Mouse (Mus musculus) MEL (cell line): ENCODE measurements at regions not wholly inside any gene's neighbourhood (a gene's known extent, or its start where the extent isn't known, plus 50 kb on each side); places are given as distances from the start of the nearest gene placed in this dataset.

ENCODE experiments used
- DNase-seq: peaks from one replicate; pipeline ENCODE4 v3.0.0; 2011; ENCODE audit warnings: low read depth, low spot score
- H3K27ac ChIP-seq: 2 replicates; pipeline ENCODE4 v1.5.1; 2012; ENCODE audit warnings: low read depth, mild to moderate bottlenecking, control low read depth, low read length, moderate library complexity; ENCODE audit not compliant: control insufficient read depth
- H3K27me3 ChIP-seq, 2 experiments: fragments of 150-350 bp in 1 of 2; sonication (generic) in 1 of 2; 2 replicates each; pipeline ENCODE4 v1.6.1; 2012; ENCODE audit warnings: low read length in 2 of 2, mild to moderate bottlenecking in 2 of 2, improper control_type of control experiment in 1 of 2, moderate library complexity in 1 of 2; ENCODE audit not compliant: insufficient read depth in 2 of 2, control insufficient read depth in 1 of 2
- H3K36me3 ChIP-seq, 2 experiments: 2 replicates each; pipeline ENCODE4 v1.6.1; 2012 to 2014; ENCODE audit warnings: low read length in 2 of 2, improper control_type of control experiment in 1 of 2, inconsistent platforms in 1 of 2, mild to moderate bottlenecking in 1 of 2; ENCODE audit not compliant: insufficient read depth in 2 of 2, control insufficient read depth in 1 of 2
- H3K4me1 ChIP-seq, 2 experiments: fragments of 150-350 bp in 1 of 2; sonication (generic) in 1 of 2; 2 replicates each; pipeline ENCODE4 v1.6.1; 2012; ENCODE audit warnings: low read length in 2 of 2, improper control_type of control experiment in 1 of 2, mild to moderate bottlenecking in 1 of 2; ENCODE audit not compliant: insufficient read depth in 2 of 2, control insufficient read depth in 1 of 2
- H3K4me3 ChIP-seq, 2 experiments: fragments of 150-350 bp in 1 of 2; sonication (generic) in 1 of 2; 2 replicates each; pipeline ENCODE4 v1.5.1; 2012; ENCODE audit warnings: low read depth in 2 of 2, low read length in 2 of 2, mild to moderate bottlenecking in 2 of 2, moderate library complexity in 2 of 2, control low read depth in 1 of 2, improper control_type of control experiment in 1 of 2; ENCODE audit not compliant: control insufficient read depth in 1 of 2, insufficient read depth in 1 of 2
- H3K79me2 ChIP-seq: 2 replicates; pipeline ENCODE4 v1.6.1; 2012; ENCODE audit warnings: mild to moderate bottlenecking, low read length, moderate library complexity; ENCODE audit not compliant: control insufficient read depth, poor library complexity, insufficient read depth
- H3K9ac ChIP-seq: 2 replicates; pipeline ENCODE4 v1.6.1; 2012; ENCODE audit warnings: low read depth, mild to moderate bottlenecking, control low read depth, low read length, moderate library complexity; ENCODE audit not compliant: control insufficient read depth, poor library complexity, severe bottlenecking
- H3K9me3 ChIP-seq: fragments of 150-350 bp; sonication (generic); replicated peaks from 2 replicates; pipeline ENCODE4 v1.6.1; 2012; ENCODE audit warnings: mild to moderate bottlenecking, low read length, improper control_type of control experiment, moderate library complexity; ENCODE audit not compliant: insufficient read depth
- CTCF ChIP-seq, 3 experiments: IDR thresholded peaks in 2 of 3; conservative IDR thresholded peaks in 1 of 3; 2 replicates each; pipeline ENCODE4 v1.5.1; 2011 to 2012; ENCODE audit warnings: low read length in 3 of 3, low read depth in 2 of 3, mild to moderate bottlenecking in 2 of 3, improper control_type of control experiment in 1 of 3, inconsistent platforms in 1 of 3, mixed read lengths in 1 of 3, moderate library complexity in 1 of 3; ENCODE audit not compliant: control insufficient read depth in 1 of 3, insufficient read depth in 1 of 3, poor library complexity in 1 of 3, severe bottlenecking in 1 of 3
- ELF1 ChIP-seq: IDR thresholded peaks from 2 replicates; pipeline ENCODE4 v1.6.1; 2014; ENCODE audit warnings: low read depth, mild to moderate bottlenecking, inconsistent platforms, low read length, improper control_type of control experiment, moderate library complexity
- EP300 ChIP-seq, 2 experiments: IDR thresholded peaks; 2 replicates each; pipeline ENCODE4 v1.6.1; 2011; ENCODE audit warnings: improper control_type of control experiment in 2 of 2, low read length in 2 of 2, low read depth in 1 of 2, mild to moderate bottlenecking in 1 of 2
- GABPA ChIP-seq: IDR thresholded peaks from 2 replicates; pipeline ENCODE4 v1.6.1; 2012; ENCODE audit warnings: low read depth, mild to moderate bottlenecking, inconsistent platforms, low read length, improper control_type of control experiment, moderate library complexity
- GATA1 ChIP-seq: IDR thresholded peaks from 2 replicates; pipeline ENCODE4 v1.6.1; 2011; ENCODE audit warnings: low read depth, low read length, improper control_type of control experiment
- KAT2A ChIP-seq: conservative IDR thresholded peaks from 2 replicates; pipeline ENCODE4 v1.6.1; 2012; ENCODE audit warnings: low read depth, low read length, improper control_type of control experiment, inconsistent platforms
- MAFK ChIP-seq: IDR thresholded peaks from 2 replicates; pipeline ENCODE4 v1.6.1; 2011; ENCODE audit warnings: low read depth, mild to moderate bottlenecking, low read length, improper control_type of control experiment, borderline replicate concordance
- MAX ChIP-seq: IDR thresholded peaks from 2 replicates; pipeline ENCODE4 v1.6.1; 2011; ENCODE audit warnings: low read length, improper control_type of control experiment
- MAZ ChIP-seq: IDR thresholded peaks from 2 replicates; pipeline ENCODE4 v1.6.1; 2012; ENCODE audit warnings: low read depth, mild to moderate bottlenecking, inconsistent platforms, low read length, improper control_type of control experiment
- MXI1 ChIP-seq: IDR thresholded peaks from 2 replicates; pipeline ENCODE4 v1.6.1; 2011; ENCODE audit warnings: mild to moderate bottlenecking, low read depth, low read length, improper control_type of control experiment
- MYB ChIP-seq: IDR thresholded peaks from 2 replicates; pipeline ENCODE4 v1.6.1; 2011; ENCODE audit warnings: mild to moderate bottlenecking, low read depth, low read length, improper control_type of control experiment
- MYC ChIP-seq: IDR thresholded peaks from 2 replicates; pipeline ENCODE4 v1.6.1; 2011; ENCODE audit warnings: low read depth, mild to moderate bottlenecking, low read length, improper control_type of control experiment, moderate library complexity
- NRF1 ChIP-seq: IDR thresholded peaks from 2 replicates; pipeline ENCODE4 v1.6.1; 2014; ENCODE audit warnings: low read depth, mild to moderate bottlenecking, inconsistent platforms, low read length, improper control_type of control experiment, moderate library complexity; ENCODE audit not compliant: poor library complexity, insufficient read depth, severe bottlenecking
- POLR2A ChIP-seq, 2 experiments: IDR thresholded peaks; 2 replicates each; pipeline ENCODE4 v1.6.1; 2011 to 2012; ENCODE audit warnings: low read length in 2 of 2, mild to moderate bottlenecking in 2 of 2, control low read depth in 1 of 2, improper control_type of control experiment in 1 of 2, low read depth in 1 of 2, moderate library complexity in 1 of 2; ENCODE audit not compliant: control insufficient read depth in 1 of 2, insufficient read depth in 1 of 2, poor library complexity in 1 of 2
- POLR2AphosphoS2 ChIP-seq: IDR thresholded peaks from 2 replicates; pipeline ENCODE4 v1.6.1; 2011; ENCODE audit warnings: low read length, improper control_type of control experiment
- SIN3A ChIP-seq: IDR thresholded peaks from 2 replicates; pipeline ENCODE4 v1.6.1; 2012; ENCODE audit warnings: low read length, improper control_type of control experiment, inconsistent platforms
- SMC3 ChIP-seq: IDR thresholded peaks from 2 replicates; pipeline ENCODE4 v1.6.1; 2011; ENCODE audit warnings: low read depth, low read length, improper control_type of control experiment
- TAL1 ChIP-seq: IDR thresholded peaks from 2 replicates; pipeline ENCODE4 v1.6.1; 2012; ENCODE audit warnings: mild to moderate bottlenecking, inconsistent platforms, low read length, moderate library complexity, mixed read lengths
- USF1 ChIP-seq: IDR thresholded peaks from 2 replicates; pipeline ENCODE4 v1.6.1; 2014; ENCODE audit warnings: low read depth, mild to moderate bottlenecking, inconsistent platforms, low read length, improper control_type of control experiment, moderate library complexity
- USF2 ChIP-seq, 2 experiments: IDR thresholded peaks; 2 replicates each; pipeline ENCODE4 v1.6.1; 2011 to 2012; ENCODE audit warnings: improper control_type of control experiment in 2 of 2, low read length in 2 of 2, borderline replicate concordance in 1 of 2, inconsistent platforms in 1 of 2, low read depth in 1 of 2, mild to moderate bottlenecking in 1 of 2; ENCODE audit not compliant: insufficient read depth in 1 of 2
- ZC3H11A ChIP-seq: IDR thresholded peaks from 2 replicates; pipeline ENCODE4 v1.6.1; 2012; ENCODE audit warnings: low read depth, mild to moderate bottlenecking, inconsistent platforms, low read length, improper control_type of control experiment
- ZNF384 ChIP-seq: IDR thresholded peaks from 2 replicates; pipeline ENCODE4 v1.6.1; 2012; ENCODE audit warnings: low read depth, mild to moderate bottlenecking, inconsistent platforms, low read length, improper control_type of control experiment

- Histone ChIP-seq H3K9me3 (no peaks in the 10 kb centered on the region), H3K27ac (no peak overlapping the region), H3K27me3 (no peaks in the 10 kb centered on the region), H3K79me2 (no peaks in the 10 kb centered on the region), H3K4me1 (no peaks in the 10 kb centered on the region), H3K4me3 (no peak overlapping the region), H3K36me3 (no peaks in the 10 kb centered on the region), H3K9ac (no peak overlapping the region)
- DNase-seq: no peak
- no peak for TF ChIP-seq GABPA
- no peak for TF ChIP-seq NRF1
- no peak for TF ChIP-seq MAX
- TF ChIP-seq GATA1: no peak
- TF ChIP-seq POLR2AphosphoS2: no peak
- TF ChIP-seq MYB: no peak
- TF ChIP-seq ELF1: no peak
Observed at GRCm38 (mm10) chr7:113673596-113673956, 92.2 kb upstream of the Spon1 start.

- Histone ChIP-seq H3K27ac (no peak overlapping the region), H3K36me3 (no peaks in the 10 kb centered on the region), H3K27me3 (no peaks in the 10 kb centered on the region), H3K4me1 (no peaks in the 10 kb centered on the region), H3K9me3 (no peaks in the 10 kb centered on the region), H3K9ac (no peak overlapping the region), H3K4me3 (no peak overlapping the region), H3K79me2 (no peaks in the 10 kb centered on the region)
- no peak for DNase-seq
- TF ChIP-seq POLR2AphosphoS2 (no peak), KAT2A (no peak), USF2 (IDR thresholded peaks at IDR 0.05; ENCODE audit: borderline replicate concordance in 1 of 2, insufficient read depth in 1 of 2, low read depth in 1 of 2, low read length in 2 of 2) (no peak), CTCF (IDR thresholded peaks at IDR 0.05 in 2 of 3, conservative IDR thresholded peaks at IDR 0.05 in 1 of 3; ENCODE audit: control insufficient read depth in 1 of 3, insufficient read depth in 1 of 3, low read depth in 2 of 3, low read length in 3 of 3, poor library complexity in 1 of 3, severe bottlenecking in 1 of 3) (no peak), NRF1 (no peak)
- TF ChIP-seq, all 39 proteins: peak for 0
Observed at GRCm38 (mm10) chr7:113682271-113682670, 83.5 kb upstream of the Spon1 start.

GRCm38 (mm10) chr7:113685349-113685748 lies 80.4 kb upstream of the Spon1 start:
- Histone ChIP-seq H3K9ac (no peak overlapping the region), H3K4me3 (no peak overlapping the region), H3K4me1 (no peaks in the 10 kb centered on the region), H3K36me3 (no peaks in the 10 kb centered on the region), H3K79me2 (no peaks in the 10 kb centered on the region)
- TF ChIP-seq MYB (no peak), EP300 (IDR thresholded peaks at IDR 0.05; ENCODE audit: low read depth in 1 of 2, low read length in 2 of 2) (no peak), MXI1 (no peak), ZNF384 (no peak), SIN3A (no peak), SMC3 (no peak), MYC (no peak), MAZ (no peak), POLR2A (IDR thresholded peaks at IDR 0.05; ENCODE audit: control insufficient read depth in 1 of 2, insufficient read depth in 1 of 2, low read depth in 1 of 2, low read length in 2 of 2, poor library complexity in 1 of 2) (no peak), TAL1 (no peak), ZC3H11A (no peak), MAFK (no peak), USF1 (no peak), KAT2A (no peak)
- TF ChIP-seq, all 39 proteins: peak for 0
- Histone ChIP-seq H3K27me3 (no peaks in the 10 kb centered on the region), H3K9me3 (no peaks in the 10 kb centered on the region), H3K27ac (no peak overlapping the region)
- no peak for DNase-seq
